Mouse (Mus musculus): ENCODE results near the gene Krtap5-5.
"Not testable (repeated sequence)": the region's sequence is repeated elsewhere in the genome, so short reads cannot be mapped to it uniquely, and the experiment has no call there.

Krtap5-5 gene

DNA sequence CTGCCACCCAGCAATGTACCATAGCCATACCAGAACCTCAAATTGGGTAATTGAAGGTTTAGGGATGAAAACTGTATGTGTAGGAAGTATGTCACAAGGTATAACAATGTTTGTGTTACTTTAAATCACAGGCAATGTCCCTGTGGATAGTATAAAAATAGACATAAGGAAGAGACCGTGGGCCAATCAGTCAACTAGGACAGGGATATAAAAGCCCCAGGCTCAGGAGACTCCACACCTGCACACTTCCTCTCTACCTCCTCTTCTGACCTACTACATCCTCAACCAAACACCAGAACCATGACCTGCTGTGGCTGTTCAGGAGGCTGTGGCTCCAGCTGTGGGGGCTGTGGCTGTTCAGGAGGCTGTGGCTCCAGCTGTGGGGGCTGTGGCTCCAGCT is 18.2 kb downstream of the Krtap5-5 start, which contains the start of gene Gm7579:
TSS of gene Gm7579 (plus strand) at position 301 of the 400 bp plus-strand sequence.
- Histone ChIP-seq H3K36me3 (ENCODE audit: insufficient read depth, low read length) (no peaks in the 10 kb centered on the region), H3K4me1 (replicated peaks; ENCODE audit: low read depth, low read length) (peaks cover 6% of the 10 kb centered on the region), H3K9me3 (ENCODE audit: low read length) (peaks cover 36% of the 10 kb centered on the region), H3K4me3 (replicated peaks; ENCODE audit: low read length) (no peak within 1 kb of the TSS), H3K27me3 (ENCODE audit: insufficient read depth, low read length) (no peaks in the 10 kb centered on the region)
- TF ChIP-seq CTCF (conservative IDR thresholded peaks at IDR 0.05; ENCODE audit: low read length) (no peak), POU5F1 (IDR thresholded peaks at IDR 0.05; ENCODE audit: borderline replicate concordance, low read length) (no peak), NANOG (IDR thresholded peaks at IDR 0.05; ENCODE audit: borderline replicate concordance, low read length) (no peak)

DNA sequence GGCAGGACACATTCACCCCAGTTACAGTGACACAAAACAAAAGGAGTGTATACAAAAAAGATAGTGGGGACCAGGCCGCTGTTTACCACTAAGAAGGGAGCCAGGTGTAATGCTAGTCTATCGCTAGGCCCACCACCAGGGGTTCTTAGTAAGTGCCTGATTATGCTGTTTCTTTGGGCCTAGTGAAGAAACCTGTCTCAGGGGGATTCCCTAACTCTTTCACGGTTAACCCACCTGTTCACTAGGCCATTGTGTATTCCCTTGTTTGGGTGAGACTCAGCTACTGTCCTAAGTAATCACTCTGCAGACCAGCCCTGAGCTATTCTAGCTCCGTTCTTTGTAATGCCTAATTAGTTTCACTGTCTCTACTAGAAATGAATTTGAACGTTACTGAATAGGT is 22.9 kb downstream of the Krtap5-5 start:
- TF ChIP-seq NANOG (IDR thresholded peaks at IDR 0.05; ENCODE audit: borderline replicate concordance, low read length), result 0 out of 2 replicates have a peak, but pooled peaks have one; percentile 26
- not testable (repeated sequence) for H3K36me3 ChIP-seq (ENCODE audit: insufficient read depth, low read length); H3K4me3 ChIP-seq (replicated peaks; ENCODE audit: low read length); H3K27me3 ChIP-seq (ENCODE audit: insufficient read depth, low read length); H3K4me1 ChIP-seq (replicated peaks; ENCODE audit: low read depth, low read length)
- peaks cover 15% of the 10 kb centered on the region for H3K9me3 ChIP-seq (ENCODE audit: low read length)

- Histone ChIP-seq H3K36me3 (ENCODE audit: insufficient read depth, low read length) (no peaks in the 10 kb centered on the region), H3K27me3 (ENCODE audit: insufficient read depth, low read length) (peaks cover 3% of the 10 kb centered on the region), H3K9me3 (ENCODE audit: low read length) (peaks cover 15% of the 10 kb centered on the region), H3K4me3 (replicated peaks; ENCODE audit: low read length) (no peak overlapping the region), H3K4me1 (replicated peaks; ENCODE audit: low read depth, low read length) (no peaks in the 10 kb centered on the region; the same call in 1 of the 2 replicates)
- TF ChIP-seq CTCF (conservative IDR thresholded peaks at IDR 0.05; ENCODE audit: low read length) (no peak), NANOG (IDR thresholded peaks at IDR 0.05; ENCODE audit: borderline replicate concordance, low read length) (no peak), POU5F1 (IDR thresholded peaks at IDR 0.05; ENCODE audit: borderline replicate concordance, low read length) (no peak)
Observed at GRCm38 (mm10) chr7:142205488-142205887, 24.3 kb downstream of the Krtap5-5 start.

GRCm38 (mm10) chr7:142201064-142201463 is 28.7 kb downstream of the Krtap5-5 start, which contains the start of gene Krtap5-3:
TSS of gene Krtap5-3 (plus strand) at chr7:142201364.
- H3K9me3 ChIP-seq (ENCODE audit: low read length), result peaks cover 3% of the 10 kb centered on the region; the same call in 1 of the 2 replicates
- TF ChIP-seq NANOG (IDR thresholded peaks at IDR 0.05; ENCODE audit: borderline replicate concordance, low read length), result no peak
- no peak for TF ChIP-seq CTCF (conservative IDR thresholded peaks at IDR 0.05; ENCODE audit: low read length)
- TF ChIP-seq POU5F1 (IDR thresholded peaks at IDR 0.05; ENCODE audit: borderline replicate concordance, low read length), result no peak
- no peaks in the 10 kb centered on the region for H3K36me3 ChIP-seq (ENCODE audit: insufficient read depth, low read length)
- H3K27me3 ChIP-seq (ENCODE audit: insufficient read depth, low read length), result peaks cover 15% of the 10 kb centered on the region
- H3K4me3 ChIP-seq (replicated peaks; ENCODE audit: low read length), result no peak within 1 kb of the TSS
- H3K4me1 ChIP-seq (replicated peaks; ENCODE audit: low read depth, low read length), result no peaks in the 10 kb centered on the region

GRCm38 (mm10) chr7:142198748-142199147 is 31.0 kb downstream of the Krtap5-5 start:
- Histone ChIP-seq H3K36me3 (ENCODE audit: insufficient read depth, low read length) (no peaks in the 10 kb centered on the region), H3K27me3 (ENCODE audit: insufficient read depth, low read length) (peaks cover 15% of the 10 kb centered on the region), H3K9me3 (ENCODE audit: low read length) (peaks cover 17% of the 10 kb centered on the region), H3K4me1 (replicated peaks; ENCODE audit: low read depth, low read length) (no peaks in the 10 kb centered on the region), H3K4me3 (replicated peaks; ENCODE audit: low read length) (no peak overlapping the region)
- TF ChIP-seq POU5F1 (IDR thresholded peaks at IDR 0.05; ENCODE audit: borderline replicate concordance, low read length) (no peak), NANOG (IDR thresholded peaks at IDR 0.05; ENCODE audit: borderline replicate concordance, low read length) (no peak), CTCF (conservative IDR thresholded peaks at IDR 0.05; ENCODE audit: low read length) (no peak)

DNA sequence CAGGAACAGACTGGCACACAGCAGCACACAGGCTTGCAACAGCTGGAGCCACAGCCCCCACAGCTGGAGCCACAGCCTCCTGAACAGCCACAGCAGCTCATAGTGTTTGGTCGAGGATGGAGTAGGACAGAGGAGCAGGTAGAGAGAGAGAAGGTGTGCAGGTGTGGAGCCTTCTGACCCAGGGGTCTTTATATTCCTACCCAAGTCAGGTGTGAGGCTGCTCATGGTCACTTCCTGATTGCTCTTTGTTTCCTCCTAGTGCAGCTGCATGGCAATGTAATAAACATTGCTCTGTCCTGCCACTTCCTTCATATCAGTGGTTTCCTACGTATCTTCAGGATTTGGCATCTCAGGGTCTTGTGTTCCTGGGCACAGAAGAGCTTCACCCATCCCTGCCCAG is 39.5 kb downstream of the Krtap5-5 start, which contains the start of gene Gm10153:
TSS of gene Gm10153 (minus strand) at position 101 of the 400 bp plus-strand sequence.
- peaks cover 17% of the 10 kb centered on the region for H3K27me3 ChIP-seq (ENCODE audit: insufficient read depth, low read length)
- no peak within 1 kb of the TSS for H3K4me3 ChIP-seq (replicated peaks; ENCODE audit: low read length)
- no peaks in the 10 kb centered on the region for H3K36me3 ChIP-seq (ENCODE audit: insufficient read depth, low read length)
- no peaks in the 10 kb centered on the region for H3K4me1 ChIP-seq (replicated peaks; ENCODE audit: low read depth, low read length)
- no peak for TF ChIP-seq NANOG (IDR thresholded peaks at IDR 0.05; ENCODE audit: borderline replicate concordance, low read length)
- TF ChIP-seq POU5F1 (IDR thresholded peaks at IDR 0.05; ENCODE audit: borderline replicate concordance, low read length), result no peak
- no peak for TF ChIP-seq CTCF (conservative IDR thresholded peaks at IDR 0.05; ENCODE audit: low read length)
- peaks cover 21% of the 10 kb centered on the region for H3K9me3 ChIP-seq (ENCODE audit: low read length)

- Histone ChIP-seq H3K4me3 (replicated peaks; ENCODE audit: low read length) (no peak overlapping the region), H3K36me3 (ENCODE audit: insufficient read depth, low read length) (no peaks in the 10 kb centered on the region), H3K4me1 (replicated peaks; ENCODE audit: low read depth, low read length) (no peaks in the 10 kb centered on the region), H3K27me3 (ENCODE audit: insufficient read depth, low read length) (peaks cover 17% of the 10 kb centered on the region), H3K9me3 (ENCODE audit: low read length) (peaks cover 4% of the 10 kb centered on the region; the same call in 1 of the 2 replicates)
- TF ChIP-seq CTCF (conservative IDR thresholded peaks at IDR 0.05; ENCODE audit: low read length) (no peak), NANOG (IDR thresholded peaks at IDR 0.05; ENCODE audit: borderline replicate concordance, low read length) (no peak), POU5F1 (IDR thresholded peaks at IDR 0.05; ENCODE audit: borderline replicate concordance, low read length) (no peak)
Observed at GRCm38 (mm10) chr7:142188156-142188555, 41.6 kb downstream of the Krtap5-5 start.

GRCm38 (mm10) chr7:142181021-142181420 is 48.8 kb downstream of the Krtap5-5 start:
- H3K9me3 ChIP-seq (ENCODE audit: low read length), result peaks cover 23% of the 10 kb centered on the region
- H3K4me3 ChIP-seq (replicated peaks; ENCODE audit: low read length), result no peak overlapping the region
- no peaks in the 10 kb centered on the region for H3K4me1 ChIP-seq (replicated peaks; ENCODE audit: low read depth, low read length)
- 0 out of 2 replicates have a peak, but pooled peaks cover 2% of the 10 kb centered on the region for H3K27me3 ChIP-seq (ENCODE audit: insufficient read depth, low read length)
- no peaks in the 10 kb centered on the region for H3K36me3 ChIP-seq (ENCODE audit: insufficient read depth, low read length)
- TF ChIP-seq POU5F1 (IDR thresholded peaks at IDR 0.05; ENCODE audit: borderline replicate concordance, low read length) (no peak), NANOG (IDR thresholded peaks at IDR 0.05; ENCODE audit: borderline replicate concordance, low read length) (no peak)
